Mouse (Mus musculus) liver, adult 2 months (tissue): ENCODE measurements at regions not wholly inside any gene's neighbourhood (a gene's known extent, or its start where the extent isn't known, plus 50 kb on each side); places are given as distances from the start of the nearest gene placed in this dataset.
"Not testable (repeated sequence)": the region's sequence is repeated elsewhere in the genome, so short reads cannot be mapped to it uniquely, and the experiment has no call there.

Source experiments
- DNase-seq: peaks from one replicate; pipeline ENCODE4 v3.0.0-alpha.2; 2011; ENCODE audit warnings: low read depth, low spot score; ENCODE audit errors: extremely low read depth
- H3K27ac ChIP-seq: fragments of 200-500 bp; replicated peaks from 2 replicates; pipeline ENCODE4 v1.5.1; 2012; ENCODE audit warnings: low read depth, mild to moderate bottlenecking, control low read depth, inconsistent platforms, low read length; ENCODE audit not compliant: insufficient read depth
- H3K27me3 ChIP-seq: fragments of 200-500 bp; 2 replicates; pipeline ENCODE4 v1.6.1; 2012; ENCODE audit warnings: mild to moderate bottlenecking, moderate library complexity, low read length, inconsistent platforms; ENCODE audit not compliant: control insufficient read depth, insufficient read depth
- H3K36me3 ChIP-seq: fragments of 200-500 bp; 2 replicates; pipeline ENCODE4 v1.6.1; 2012; ENCODE audit warnings: low read length, inconsistent platforms; ENCODE audit not compliant: control insufficient read depth, insufficient read depth
- H3K4me1 ChIP-seq: fragments of 200-500 bp; 2 replicates; pipeline ENCODE4 v1.6.1; 2011; ENCODE audit warnings: low read length; ENCODE audit not compliant: control insufficient read depth, insufficient read depth
- H3K4me3 ChIP-seq: fragments of 200-500 bp; 2 replicates; pipeline ENCODE4 v1.5.1; 2011; ENCODE audit warnings: low read depth, mild to moderate bottlenecking, control low read depth, low read length, moderate library complexity; ENCODE audit not compliant: insufficient read depth
- H3K79me2 ChIP-seq: fragments of 200-500 bp; 2 replicates; pipeline ENCODE4 v1.6.1; 2012; ENCODE audit warnings: inconsistent platforms, mild to moderate bottlenecking, low read length, moderate library complexity; ENCODE audit not compliant: control insufficient read depth, insufficient read depth
- H3K9ac ChIP-seq: fragments of 200-500 bp; 2 replicates; pipeline ENCODE4 v1.6.1; 2012; ENCODE audit warnings: low read depth, mild to moderate bottlenecking, control low read depth, inconsistent platforms, low read length
- CTCF ChIP-seq: fragments of 200-500 bp; IDR thresholded peaks from 2 replicates; pipeline ENCODE4 v1.5.1; 2011; ENCODE audit warnings: low read depth, low read length, control low read depth
- POLR2A ChIP-seq: fragments of 200-500 bp; IDR thresholded peaks from 2 replicates; pipeline ENCODE4 v1.6.1; 2011; ENCODE audit warnings: low read length, control low read depth; ENCODE audit not compliant: insufficient read depth; ENCODE audit errors: extremely low read depth
- WGBS: fragments of 180-500 bp; shearing (Covaris S2); methylation state at CpG from one replicate; pipeline ENCODE4 v1.1.7; 2018; 5-methylcytosine and 5-hydroxymethylcytosine counted together

DNA sequence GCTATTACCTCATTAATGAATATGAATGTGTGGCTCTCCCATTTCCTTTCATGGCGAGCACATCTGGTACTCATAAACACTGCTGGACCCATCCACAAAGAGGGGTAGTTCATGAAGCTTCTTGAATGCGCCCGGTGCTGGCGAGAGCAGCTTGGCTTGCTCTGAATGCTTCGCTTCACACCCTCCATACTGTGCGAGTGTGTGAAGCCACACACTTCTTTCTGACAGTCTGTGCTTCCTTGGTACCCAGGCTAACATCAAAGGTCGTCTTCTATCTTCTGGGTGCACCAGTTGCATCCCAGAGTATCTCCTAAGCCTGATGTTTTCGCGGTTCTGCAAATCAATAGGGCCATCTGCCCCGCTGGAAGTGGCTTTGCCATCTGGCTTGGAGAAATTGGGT lies 85.8 kb upstream of the Cntn1 start:
- WGBS = 82% methylated on average over 10 of the region's 10 CpGs
- TF ChIP-seq CTCF (no peak), POLR2A (no peak)

DNA sequence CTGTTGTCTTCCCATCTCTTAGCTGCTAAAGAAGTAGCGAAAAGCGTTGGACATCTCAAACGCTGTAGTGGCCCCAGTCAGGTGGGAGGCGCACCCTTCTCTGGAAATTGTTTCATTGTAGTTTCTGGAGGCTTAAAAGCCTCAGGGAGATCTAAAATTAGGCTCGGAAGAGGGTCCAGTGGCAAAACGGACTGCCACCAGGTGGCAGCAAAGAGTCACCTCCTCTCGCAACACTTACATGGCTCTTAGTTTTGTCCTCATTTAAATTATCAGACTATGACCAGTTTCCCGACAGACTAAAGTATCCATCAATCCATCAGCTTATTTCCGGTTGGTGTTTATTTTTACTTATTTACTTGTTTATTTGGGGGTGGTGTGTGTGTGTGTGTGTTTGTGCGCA lies 81.6 kb upstream of the Cntn1 start:
- H3K4me1 ChIP-seq = no peaks in the 10 kb centered on the region
- H3K36me3 ChIP-seq = no peaks in the 10 kb centered on the region
- TF ChIP-seq POLR2A = no peak
- TF ChIP-seq CTCF = peak; percentile 75
- WGBS = 29% methylated on average over 10 of the region's 10 CpGs
- no peak overlapping the region for H3K4me3 ChIP-seq
- no peak overlapping the region for H3K9ac ChIP-seq
- H3K27me3 ChIP-seq = no peaks in the 10 kb centered on the region
- no peaks in the 10 kb centered on the region for H3K79me2 ChIP-seq
- no peak overlapping the region for H3K27ac ChIP-seq
- DNase-seq = peak; percentile 14

More for the DNA sequence above, 85.8 kb upstream of the Cntn1 start:
- H3K4me3 ChIP-seq = no peak overlapping the region
- H3K27ac ChIP-seq = no peak overlapping the region
- H3K9ac ChIP-seq = no peak overlapping the region
- H3K27me3 ChIP-seq = no peaks in the 10 kb centered on the region
- H3K79me2 ChIP-seq = no peaks in the 10 kb centered on the region
- DNase-seq = no peak
- H3K36me3 ChIP-seq = no peaks in the 10 kb centered on the region
- no peaks in the 10 kb centered on the region for H3K4me1 ChIP-seq

DNA sequence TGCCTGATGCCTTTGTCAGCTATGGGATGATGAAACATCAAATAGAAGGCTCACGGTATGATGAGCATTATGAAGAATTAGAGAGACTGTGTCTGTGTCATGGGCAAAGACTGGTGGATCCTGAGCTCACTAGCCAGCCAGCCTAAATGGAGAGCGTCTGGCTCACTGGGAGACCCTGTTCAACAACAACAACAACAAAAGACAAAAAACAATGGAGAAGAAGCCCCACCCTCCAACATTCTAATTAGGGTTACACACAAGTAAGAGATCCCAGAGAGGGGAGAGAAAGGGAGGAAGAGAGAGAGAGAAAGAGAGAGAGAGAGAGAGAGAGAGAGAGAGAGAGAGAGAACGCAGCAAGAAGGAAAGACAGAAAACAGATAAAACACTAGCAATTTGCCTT lies 79.6 kb upstream of the Cntn1 start:
- Histone ChIP-seq H3K27ac (no peak overlapping the region), H3K79me2 (no peaks in the 10 kb centered on the region), H3K27me3 (no peaks in the 10 kb centered on the region), H3K9ac (no peak overlapping the region), H3K4me3 (no peak overlapping the region), H3K36me3 (no peaks in the 10 kb centered on the region), H3K4me1 (no peaks in the 10 kb centered on the region)
- TF ChIP-seq CTCF (no peak), POLR2A (no peak)
- 59% methylated on average over 3 of the region's 3 CpGs for WGBS
- DNase-seq = no peak

DNA sequence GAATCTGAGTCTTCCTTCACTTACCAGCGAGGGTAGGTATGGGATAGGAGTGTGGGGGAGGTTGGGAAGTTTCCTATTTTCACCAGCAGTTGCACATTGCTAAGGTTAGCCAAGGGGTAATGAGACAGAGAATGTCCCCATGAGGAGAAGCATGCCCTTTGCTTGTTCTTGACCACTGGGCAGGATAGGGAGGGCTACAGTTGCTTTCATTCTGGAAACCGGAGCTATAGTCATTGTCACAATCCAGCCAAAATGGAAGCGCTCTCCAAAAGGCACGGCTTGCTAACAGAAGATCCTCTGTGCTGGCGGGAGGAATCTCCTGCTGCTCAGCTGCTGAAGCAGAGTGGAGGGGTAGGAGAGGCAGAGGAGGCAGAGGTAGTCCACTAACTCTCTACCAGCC lies 79.1 kb upstream of the Cntn1 start:
- H3K27me3 ChIP-seq = no peaks in the 10 kb centered on the region
- TF ChIP-seq POLR2A (no peak), CTCF (no peak)
- DNase-seq = no peak
- no peaks in the 10 kb centered on the region for H3K4me1 ChIP-seq
- no peaks in the 10 kb centered on the region for H3K36me3 ChIP-seq
- no peaks in the 10 kb centered on the region for H3K79me2 ChIP-seq
- no peak overlapping the region for H3K9ac ChIP-seq
- H3K4me3 ChIP-seq = no peak overlapping the region
- H3K27ac ChIP-seq = no peak overlapping the region
- 34% methylated on average over 5 of the region's 5 CpGs for WGBS

DNA sequence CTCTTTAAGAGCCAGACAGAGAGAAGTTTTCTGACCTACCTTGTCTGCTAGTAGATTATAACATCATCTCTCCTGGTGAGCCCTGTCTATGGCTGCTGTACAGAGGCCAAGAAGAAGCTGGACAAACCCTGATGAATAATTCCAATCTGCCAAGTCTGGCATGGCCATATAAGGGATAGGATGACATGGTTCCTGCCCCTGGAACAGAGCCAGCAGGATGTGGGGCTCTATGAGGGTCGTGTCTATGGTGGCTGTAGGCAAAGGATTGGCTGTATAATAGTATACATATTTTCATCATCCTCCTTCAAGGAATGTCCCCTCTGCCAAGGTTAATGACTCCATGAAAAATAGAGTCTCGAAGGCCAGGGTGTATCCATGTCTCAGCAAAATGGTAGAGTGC lies 75.4 kb upstream of the Cntn1 start:
- DNase-seq = no peak
- Histone ChIP-seq H3K36me3 (no peaks in the 10 kb centered on the region), H3K27me3 (no peaks in the 10 kb centered on the region), H3K9ac (no peak overlapping the region), H3K4me3 (no peak overlapping the region), H3K27ac (no peak overlapping the region), H3K79me2 (no peaks in the 10 kb centered on the region), H3K4me1 (no peaks in the 10 kb centered on the region)
- 62% methylated on average over 2 of the region's 2 CpGs for WGBS
- TF ChIP-seq POLR2A (no peak), CTCF (no peak)

DNA sequence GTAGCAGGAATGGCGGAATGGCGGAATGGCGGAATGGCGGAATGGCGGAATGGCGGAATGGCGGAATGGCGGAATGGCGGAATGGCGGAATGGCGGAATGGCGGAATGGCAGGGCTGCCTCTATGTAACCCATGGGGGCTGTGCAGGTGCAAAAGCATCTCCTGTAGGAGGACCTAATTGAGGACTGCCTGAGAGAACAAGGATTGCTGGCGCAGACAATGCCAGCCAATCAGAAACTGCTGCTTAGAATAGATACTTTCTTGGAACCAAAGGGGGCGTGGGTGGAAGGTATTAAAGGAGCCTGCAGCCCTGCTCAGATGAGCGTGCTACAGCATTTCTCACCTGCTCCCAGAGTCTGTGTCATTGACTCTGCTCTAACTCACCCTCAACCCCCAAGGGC lies 67.8 kb upstream of the Cntn1 start:
- not testable (repeated sequence) for H3K79me2 ChIP-seq, H3K36me3 ChIP-seq, DNase-seq, H3K4me1 ChIP-seq, H3K4me3 ChIP-seq, H3K27ac ChIP-seq, H3K27me3 ChIP-seq, H3K9ac ChIP-seq
- 97% methylated on average over 15 of the region's 15 CpGs for whole genome bisulfite sequencing
